Mouse (Mus musculus): Measurements from ENCODE around the gene Bap1. TPM values are rescaled to one million over a fixed set of nuclear protein-coding genes. Genes with fewer than 3 reads are reported as not detected.

The Bap1 gene
- polyA plus RNA-seq, 1 experiment from 2014 or later = 121 TPM

GRCm38 (mm10) chr14:31268301-31269001 is 17.2 kb downstream of the Bap1 start:
- Histone ChIP-seq H3K4me2 (replicated peaks) (peak overlapping the region; percentile 59), H3K27ac (no peak overlapping the region), H3K9ac (no peak overlapping the region), H3K27me3 (replicated peaks) (0 out of 2 replicates have a peak, but pooled peaks cover 3% of the 10 kb centered on the region), H3K9me3 (no peaks in the 10 kb centered on the region), H3K4me1 (peaks cover 25% of the 10 kb centered on the region), H3K4me3 (no peak overlapping the region), H3K36me3 (no peaks in the 10 kb centered on the region)
- peak; percentile 46 for ATAC-seq (ENCODE audit: low FRiP score, low read depth)
- 52% methylated on average over 9 of the region's 9 CpGs for WGBS

DNA sequence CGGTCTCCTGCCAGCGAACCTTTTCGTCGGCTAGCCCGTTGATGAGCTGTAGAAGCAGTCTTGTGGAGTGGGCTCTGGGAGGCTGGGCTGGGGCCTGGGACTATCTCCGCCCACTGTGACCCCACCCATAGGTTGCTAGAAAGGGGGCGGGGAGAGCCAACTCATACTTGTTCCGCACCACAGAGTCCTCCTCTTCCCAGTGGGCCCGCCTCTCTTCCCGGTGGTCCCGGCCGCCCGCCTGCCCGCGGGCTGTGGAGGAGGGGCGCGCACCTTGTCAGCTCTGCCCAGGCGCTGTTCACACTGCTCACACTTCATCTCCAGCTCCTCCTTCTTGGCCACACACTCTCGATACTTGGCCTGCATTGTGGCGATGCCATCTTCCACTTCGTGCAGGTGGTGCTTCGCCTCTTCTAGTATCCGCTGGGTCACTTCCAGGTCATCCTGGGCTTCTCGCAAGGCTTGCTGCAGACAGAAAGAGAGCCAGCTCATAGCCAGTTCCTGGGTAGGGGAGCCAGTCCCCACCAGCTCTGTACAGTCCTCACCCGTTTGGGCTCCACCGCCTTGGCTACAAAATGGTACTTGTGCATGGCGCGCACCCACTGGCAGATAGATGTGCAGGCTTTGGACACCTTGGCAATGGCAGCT is 18.3 kb downstream of the Bap1 start:
- 19% methylated on average over 28 of the region's 28 CpGs for WGBS
- Histone ChIP-seq H3K9me3 (no peaks in the 10 kb centered on the region), H3K36me3 (no peaks in the 10 kb centered on the region), H3K4me2 (replicated peaks) (peak overlapping the region; percentile 59), H3K9ac (0 out of 2 replicates have a peak overlapping the region, but pooled peaks have one; percentile 22), H3K4me3 (peak overlapping the region; percentile 24), H3K27me3 (replicated peaks) (0 out of 2 replicates have a peak, but pooled peaks cover 3% of the 10 kb centered on the region), H3K27ac (no peak overlapping the region), H3K4me1 (peaks cover 25% of the 10 kb centered on the region)
- ATAC-seq (ENCODE audit: low FRiP score, low read depth) = peak; percentile 64

GRCm38 (mm10) chr14:31271121-31271520 is 19.9 kb downstream of the Bap1 start:
- Histone ChIP-seq H3K4me2 (replicated peaks) (no peak overlapping the region), H3K36me3 (no peaks in the 10 kb centered on the region), H3K9ac (no peak overlapping the region), H3K27me3 (replicated peaks) (0 out of 2 replicates have a peak, but pooled peaks cover 3% of the 10 kb centered on the region), H3K4me3 (no peak overlapping the region), H3K27ac (no peak overlapping the region), H3K4me1 (peaks cover 25% of the 10 kb centered on the region), H3K9me3 (no peaks in the 10 kb centered on the region)
- WGBS = 95% methylated on average over 6 of the region's 6 CpGs
- no peak for ATAC-seq (ENCODE audit: low FRiP score, low read depth)

GRCm38 (mm10) chr14:31272164-31272563 is 20.9 kb downstream of the Bap1 start:
- Histone ChIP-seq H3K4me2 (replicated peaks) (no peak overlapping the region), H3K27me3 (replicated peaks) (0 out of 2 replicates have a peak, but pooled peaks cover 3% of the 10 kb centered on the region), H3K9me3 (no peaks in the 10 kb centered on the region), H3K27ac (no peak overlapping the region), H3K36me3 (no peaks in the 10 kb centered on the region), H3K4me3 (no peak overlapping the region), H3K9ac (no peak overlapping the region), H3K4me1 (peaks cover 25% of the 10 kb centered on the region)
- 24% methylated on average over 7 of the region's 7 CpGs for WGBS
- no peak for ATAC-seq (ENCODE audit: low FRiP score, low read depth)

- no peak overlapping the region for H3K27ac ChIP-seq
- no peak overlapping the region for H3K9ac ChIP-seq
- no peak overlapping the region for H3K4me2 ChIP-seq (replicated peaks)
- no peaks in the 10 kb centered on the region for H3K36me3 ChIP-seq
- no peak overlapping the region for H3K4me3 ChIP-seq
- no peaks in the 10 kb centered on the region for H3K4me1 ChIP-seq
- no peak for ATAC-seq (ENCODE audit: low FRiP score, low read depth)
- no peaks in the 10 kb centered on the region for H3K9me3 ChIP-seq
- 90% methylated on average over 8 of the region's 8 CpGs for WGBS
- H3K27me3 ChIP-seq (replicated peaks) = no peaks in the 10 kb centered on the region
These were observed 34.5 kb downstream of the Bap1 start for GRCm38 (mm10) chr14:31285728-31286127.

Other genes with a start within 250 kb of the Bap1 start
- gene Spcs1, start 249.8 kb upstream of the Bap1 start, polyA plus RNA-seq (2016; fragmentation: Nextera tagmentation; extraction: Ambion mirVana) = 299 and 309 TPM in 2 replicates
- 179 and 184 TPM in 2 replicates for gene Pbrm1, start 232.3 kb upstream of the Bap1 start, polyA plus RNA-seq (2016; fragmentation: Nextera tagmentation; extraction: Ambion mirVana)
- gene Gnl3, start 232.3 kb upstream of the Bap1 start, polyA plus RNA-seq (2016; fragmentation: Nextera tagmentation; extraction: Ambion mirVana) = 68.0 and 79.4 TPM in 2 replicates
- 79.5 and 80.5 TPM in 2 replicates for gene Smim4, start 122.5 kb upstream of the Bap1 start, polyA plus RNA-seq (2016; fragmentation: Nextera tagmentation; extraction: Ambion mirVana)
- gene Nt5dc2, start 120.4 kb upstream of the Bap1 start, polyA plus RNA-seq (2016; fragmentation: Nextera tagmentation; extraction: Ambion mirVana) = 437 and 462 TPM in 2 replicates
- 26.0 and 27.3 TPM in 2 replicates for gene Stab1, start 82.8 kb upstream of the Bap1 start, polyA plus RNA-seq (2016; fragmentation: Nextera tagmentation; extraction: Ambion mirVana)
- gene Tnnc1, start 43.1 kb upstream of the Bap1 start, polyA plus RNA-seq (2016; fragmentation: Nextera tagmentation; extraction: Ambion mirVana) = 44.2 and 62.0 TPM in 2 replicates
- 419 and 436 TPM in 2 replicates for gene Nisch, start 34.5 kb upstream of the Bap1 start, polyA plus RNA-seq (2016; fragmentation: Nextera tagmentation; extraction: Ambion mirVana)
- gene Sema3g, start 33.6 kb upstream of the Bap1 start, polyA plus RNA-seq (2016; fragmentation: Nextera tagmentation; extraction: Ambion mirVana) = 1.6 and 1.9 TPM in 2 replicates
- gene Phf7, start 133 bp upstream of the Bap1 start, polyA plus RNA-seq (2016; fragmentation: Nextera tagmentation; extraction: Ambion mirVana) = 12.4 and 13.9 TPM in 2 replicates
- gene Dnah1, start 72.4 kb downstream of the Bap1 start, polyA plus RNA-seq (2016; fragmentation: Nextera tagmentation; extraction: Ambion mirVana) = 4.7 and 5.1 TPM in 2 replicates
- gene Capn7, start 85.2 kb downstream of the Bap1 start, polyA plus RNA-seq (2016; fragmentation: Nextera tagmentation; extraction: Ambion mirVana) = 57.9 and 60.7 TPM in 2 replicates
- gene Sh3bp5, start 184.6 kb downstream of the Bap1 start, polyA plus RNA-seq (2016; fragmentation: Nextera tagmentation; extraction: Ambion mirVana) = 57.2 TPM in 2 replicates
- gene Eaf1, start 242.9 kb downstream of the Bap1 start, polyA plus RNA-seq (2016; fragmentation: Nextera tagmentation; extraction: Ambion mirVana) = 16.7 and 20.5 TPM in 2 replicates
- gene Mettl6, start 243.6 kb downstream of the Bap1 start, polyA plus RNA-seq (2016; fragmentation: Nextera tagmentation; extraction: Ambion mirVana) = 71.3 and 72.2 TPM in 2 replicates

All from neural tube, embryonic 12.5 days (tissue).